Mouse (Mus musculus) adrenal gland, adult 18-20 months (tissue): ENCODE data around the gene Srd5a1. TPM values are rescaled to one million over a fixed set of nuclear protein-coding genes. Genes with fewer than 3 reads are reported as not detected.
"Not testable (repeated sequence)": the region's sequence is repeated elsewhere in the genome, so short reads cannot be mapped to it uniquely, and the experiment has no call there.

Experiments used
- DNase-seq, 2 experiments: peaks; one replicate each; pipeline ENCODE4 v3.0.0; 2021 to 2022; ENCODE audit warnings: low spot score in 2 of 2
- total RNA-seq, 2 experiments: library from RNA; stranded (reverse); gene quantifications; 1 replicate in 1 of 2; 2 replicates in 1 of 2; pipeline ENCODE4 v1.2.3; 2021

Gene Srd5a1
- total RNA-seq, 2 experiments from 2014 or later: 3.2 to 12.1 TPM

DNA sequence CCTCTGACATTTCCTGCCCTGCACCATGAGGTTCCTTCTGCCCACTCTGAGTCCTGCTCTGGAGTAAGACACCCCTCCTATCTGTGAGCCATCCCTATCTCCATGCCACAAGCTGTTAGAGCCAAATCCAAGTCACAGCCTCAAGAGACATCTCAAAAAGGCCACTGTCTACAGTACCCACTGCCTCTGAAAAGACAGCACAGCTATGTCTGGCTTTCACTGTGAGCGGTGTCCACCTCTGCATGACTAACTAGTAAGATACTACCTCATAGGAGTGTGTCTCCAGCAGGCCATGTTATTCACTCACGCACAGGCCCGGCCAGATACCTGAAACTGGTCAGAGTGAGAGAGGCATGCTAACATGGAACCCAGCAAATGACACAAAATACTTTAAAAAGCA lies 16.7 kb upstream of the Srd5a1 start:
- DNase-seq: no peak

GRCm38 (mm10) chr13:69624510-69624909 lies 13.3 kb upstream of the Srd5a1 start:
- DNase-seq: no peak

GRCm38 (mm10) chr13:69623843-69624242 lies 12.6 kb upstream of the Srd5a1 start:
- no peak for DNase-seq

- DNase-seq: no peak
Observed at GRCm38 (mm10) chr13:69616716-69617115, 5.5 kb upstream of the Srd5a1 start.

- DNase-seq: no peak
Observed at GRCm38 (mm10) chr13:69612175-69612544, 918 bp upstream of the Srd5a1 start.

DNA sequence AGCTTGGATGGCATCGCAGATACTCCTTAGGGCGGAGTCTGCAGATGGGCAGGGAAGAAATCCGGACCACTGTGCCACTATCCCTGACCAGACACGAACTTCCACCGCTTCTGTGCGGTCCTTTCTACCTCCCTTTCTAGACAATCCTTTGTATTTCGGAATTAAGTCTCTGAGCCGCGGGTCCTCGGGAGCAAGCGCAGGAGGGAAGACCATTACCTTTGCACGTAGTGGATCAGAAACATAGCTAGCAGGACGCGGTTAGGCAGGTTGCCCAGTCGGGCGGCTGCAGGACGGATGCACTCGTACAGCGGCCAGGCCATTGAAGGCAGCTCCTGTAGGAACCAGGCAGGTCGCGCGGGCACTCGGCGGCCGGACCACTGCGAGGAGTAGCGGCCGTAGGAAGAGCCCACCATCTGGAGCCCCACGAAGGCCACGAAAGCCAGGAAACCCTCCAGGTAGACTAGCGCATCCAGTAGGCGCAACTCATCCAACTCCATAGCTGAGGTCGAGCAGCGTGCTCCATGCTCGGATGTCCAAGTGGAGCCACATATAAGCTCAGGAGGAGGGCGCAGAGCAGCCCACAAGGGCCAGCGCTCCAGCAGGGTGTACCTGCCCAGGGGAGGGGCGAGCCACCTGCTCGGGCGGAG lies 368 bp downstream of the Srd5a1 start:
- DNase-seq: peak; percentile 44 to 50

DNA sequence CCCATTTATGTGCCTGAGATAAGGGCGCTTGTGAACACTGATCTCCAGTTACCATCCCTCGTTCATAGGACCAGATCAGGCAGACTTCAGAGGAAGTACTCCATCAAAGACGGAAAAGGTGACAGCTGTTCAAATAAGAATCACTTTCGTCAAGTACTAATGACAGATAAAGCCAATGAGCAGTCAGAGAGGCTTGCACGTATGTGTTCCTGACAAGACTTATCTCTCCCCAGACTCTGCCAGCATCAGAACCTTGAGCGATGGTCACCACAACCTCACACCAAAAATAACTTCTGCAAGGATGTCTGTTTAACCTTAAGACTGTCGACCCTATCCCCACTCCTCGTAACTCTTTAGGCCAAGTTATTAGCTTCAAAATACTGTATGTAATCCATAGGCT lies 2.5 kb downstream of the Srd5a1 start:
- DNase-seq: no peak

DNA sequence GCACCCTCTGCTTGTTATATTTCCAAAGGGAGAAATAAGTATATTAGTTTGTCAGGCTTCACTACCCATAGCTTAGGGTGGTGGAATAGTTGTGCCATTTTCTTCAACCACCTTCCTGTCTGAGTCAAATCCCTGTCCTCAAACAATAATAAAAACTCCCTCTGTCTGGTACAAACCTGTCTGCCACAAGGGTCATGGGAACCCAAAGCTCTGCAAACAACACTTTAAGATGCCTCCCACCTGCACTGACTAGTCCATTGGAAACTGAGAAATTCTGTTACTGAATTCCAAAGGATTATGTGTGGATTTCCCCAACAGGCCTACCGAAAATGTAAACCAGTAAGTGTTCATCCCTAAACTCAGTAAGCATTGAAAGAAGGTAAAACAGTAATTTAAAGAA lies 6.6 kb downstream of the Srd5a1 start:
- DNase-seq: no peak

- DNase-seq: peak in 1 of 2 experiments; percentile 21
Observed at GRCm38 (mm10) chr13:69601321-69601720, 9.9 kb downstream of the Srd5a1 start.

DNA sequence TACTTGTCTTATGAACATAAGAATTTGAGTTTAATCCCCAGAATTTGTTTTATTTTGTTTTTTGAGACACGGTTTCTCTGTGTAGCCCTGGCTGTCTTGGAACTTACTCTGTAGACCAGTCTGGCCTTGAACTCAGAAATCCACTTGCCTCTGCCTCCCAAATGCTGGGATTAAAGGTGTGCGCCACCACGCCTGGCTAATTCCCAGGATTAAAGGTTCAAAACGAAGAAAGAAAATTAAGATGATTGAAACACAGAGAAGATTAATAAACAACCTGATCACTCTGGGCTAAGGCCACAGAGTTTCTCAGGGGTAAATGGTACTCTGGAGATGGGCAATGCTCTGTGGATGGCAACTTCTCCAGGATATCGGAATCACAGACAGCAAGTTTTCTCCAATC lies 10.4 kb downstream of the Srd5a1 start:
- DNase-seq: not testable (repeated sequence)

GRCm38 (mm10) chr13:69598867-69599266 lies 12.4 kb downstream of the Srd5a1 start:
- DNase-seq: no peak

- DNase-seq: no peak
Observed at GRCm38 (mm10) chr13:69596515-69596914, 14.7 kb downstream of the Srd5a1 start.

- DNase-seq: no peak
Observed at GRCm38 (mm10) chr13:69595911-69596310, 15.3 kb downstream of the Srd5a1 start.

DNA sequence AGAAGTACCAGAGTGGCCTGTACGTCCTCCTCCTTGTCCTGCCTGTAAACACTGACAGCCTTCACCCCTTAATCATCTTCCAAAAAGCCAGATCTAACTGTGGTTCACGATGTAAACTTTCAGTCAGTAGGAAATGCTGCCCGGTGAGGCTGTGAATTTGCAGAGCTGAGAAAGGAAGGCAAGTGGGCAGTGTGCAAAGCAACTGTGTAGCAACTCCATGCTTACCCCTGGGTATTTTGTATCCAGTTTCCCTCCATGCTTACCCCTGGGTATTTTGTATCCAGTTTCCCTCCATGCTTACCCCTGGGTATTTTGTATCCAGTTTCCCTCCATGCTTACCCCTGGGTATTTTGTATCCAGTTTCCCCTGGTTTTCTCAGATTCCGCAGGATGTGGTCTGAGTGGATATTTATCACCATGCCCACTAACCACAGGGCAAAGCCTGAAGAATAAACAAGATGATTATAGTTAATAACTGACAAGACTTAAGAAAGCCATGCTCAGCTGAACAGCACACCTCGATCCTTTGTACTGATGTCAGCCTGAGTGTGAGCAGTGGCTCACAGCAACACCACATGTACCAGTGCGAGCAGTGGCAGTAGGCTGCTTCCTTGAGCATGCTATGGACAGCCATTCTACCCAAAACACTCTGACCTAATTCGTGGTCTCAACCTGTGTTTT lies 16.5 kb downstream of the Srd5a1 start:
- no peak for DNase-seq

GRCm38 (mm10) chr13:69593453-69593852 lies 17.8 kb downstream of the Srd5a1 start:
- DNase-seq: no peak

GRCm38 (mm10) chr13:69592226-69592625 lies 19.0 kb downstream of the Srd5a1 start:
- DNase-seq: no peak

GRCm38 (mm10) chr13:69591338-69591737 lies 19.9 kb downstream of the Srd5a1 start:
- no peak for DNase-seq

DNA sequence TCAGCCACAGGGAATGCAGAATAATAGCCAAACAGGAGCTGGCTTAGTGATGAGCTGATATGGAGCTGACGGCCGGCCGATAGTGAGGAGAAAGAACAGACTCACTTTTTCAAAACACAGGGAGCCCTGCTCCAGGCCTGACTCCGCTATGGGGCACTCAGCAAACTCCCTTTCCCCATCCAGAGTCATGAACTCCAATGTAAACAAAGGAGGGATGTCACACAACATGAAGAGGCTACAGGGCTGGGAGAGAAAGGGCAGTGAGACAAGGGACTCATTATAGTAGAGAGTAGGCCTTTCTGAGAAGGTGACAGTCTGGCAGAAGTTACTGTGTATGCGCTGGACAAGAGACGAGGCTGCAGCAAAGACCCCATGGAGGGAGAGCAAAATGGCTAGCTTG lies 23.0 kb downstream of the Srd5a1 start:
- DNase-seq: no peak

DNA sequence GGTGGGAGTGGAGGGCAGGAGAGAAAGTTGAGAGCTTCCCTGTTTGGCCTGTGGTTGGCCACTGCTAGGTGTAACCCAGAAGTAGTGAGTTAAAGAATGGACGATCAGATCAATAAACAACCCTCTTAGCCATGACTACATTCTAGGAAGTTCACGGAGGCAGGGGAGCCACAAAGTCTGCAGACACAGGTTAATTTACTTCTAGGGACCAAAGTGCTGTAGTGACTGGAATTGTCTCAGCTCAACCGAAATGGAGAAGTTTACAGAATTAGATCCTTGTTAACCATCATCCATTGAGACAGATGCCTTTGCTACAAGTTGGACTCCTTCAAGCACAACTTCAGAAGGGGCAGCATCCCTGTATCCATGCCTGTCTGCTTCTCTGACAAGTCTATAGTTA lies 23.4 kb downstream of the Srd5a1 start:
- no peak for DNase-seq

DNA sequence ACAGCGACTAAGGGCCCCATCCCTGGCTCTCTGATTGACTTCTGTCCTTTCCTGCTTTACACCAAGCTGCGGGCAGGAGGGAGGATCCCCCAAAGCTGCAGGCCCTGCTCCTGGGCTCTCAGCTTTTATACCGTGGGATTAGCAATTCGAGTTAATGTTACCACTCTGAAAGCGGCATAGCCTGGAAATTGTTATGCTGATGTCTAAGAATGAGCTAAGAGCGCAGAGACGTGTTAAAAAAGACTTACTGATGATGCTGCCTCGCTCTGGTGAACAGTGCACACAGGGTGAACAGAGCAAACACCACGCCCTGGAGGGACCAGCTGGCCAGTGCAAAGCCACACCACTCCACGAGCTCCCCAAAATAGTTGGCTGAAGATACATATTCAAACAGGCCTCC lies 24.9 kb downstream of the Srd5a1 start:
- no peak for DNase-seq

DNA sequence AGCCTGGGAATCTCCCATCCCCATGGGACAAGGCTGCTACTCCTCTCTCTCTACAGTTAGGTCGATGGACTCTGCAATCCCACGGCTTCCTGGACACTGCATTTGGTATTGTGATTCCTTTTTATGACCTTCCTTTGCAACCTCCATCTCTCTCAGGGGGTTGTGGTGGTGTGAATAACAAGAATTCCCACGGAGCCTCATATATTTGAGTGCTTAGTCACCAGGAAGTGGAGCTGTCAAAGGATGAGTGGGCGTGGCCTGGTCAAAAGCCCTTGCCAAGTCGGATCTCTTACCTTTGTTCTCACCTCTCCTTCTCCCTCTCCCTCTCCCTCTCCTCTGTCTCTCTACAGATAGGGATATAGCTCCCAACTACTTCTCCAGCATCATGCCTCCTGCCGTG lies 25.4 kb downstream of the Srd5a1 start:
- DNase-seq: no peak

GRCm38 (mm10) chr13:69583591-69583990 lies 27.7 kb downstream of the Srd5a1 start:
- DNase-seq: no peak

- DNase-seq: no peak
Observed at GRCm38 (mm10) chr13:69582411-69582810, 28.8 kb downstream of the Srd5a1 start.
